Mouse (Mus musculus): ENCODE results near the gene Eif2ak3. TPM values are rescaled to one million over a fixed set of nuclear protein-coding genes. Genes with fewer than 3 reads are reported as not detected.

The Eif2ak3 gene
- polyA plus RNA-seq (2015; fragmentation: Nextera tagmentation; extraction: Ambion mirVana), result 8.0 and 9.9 TPM in 2 replicates

DNA sequence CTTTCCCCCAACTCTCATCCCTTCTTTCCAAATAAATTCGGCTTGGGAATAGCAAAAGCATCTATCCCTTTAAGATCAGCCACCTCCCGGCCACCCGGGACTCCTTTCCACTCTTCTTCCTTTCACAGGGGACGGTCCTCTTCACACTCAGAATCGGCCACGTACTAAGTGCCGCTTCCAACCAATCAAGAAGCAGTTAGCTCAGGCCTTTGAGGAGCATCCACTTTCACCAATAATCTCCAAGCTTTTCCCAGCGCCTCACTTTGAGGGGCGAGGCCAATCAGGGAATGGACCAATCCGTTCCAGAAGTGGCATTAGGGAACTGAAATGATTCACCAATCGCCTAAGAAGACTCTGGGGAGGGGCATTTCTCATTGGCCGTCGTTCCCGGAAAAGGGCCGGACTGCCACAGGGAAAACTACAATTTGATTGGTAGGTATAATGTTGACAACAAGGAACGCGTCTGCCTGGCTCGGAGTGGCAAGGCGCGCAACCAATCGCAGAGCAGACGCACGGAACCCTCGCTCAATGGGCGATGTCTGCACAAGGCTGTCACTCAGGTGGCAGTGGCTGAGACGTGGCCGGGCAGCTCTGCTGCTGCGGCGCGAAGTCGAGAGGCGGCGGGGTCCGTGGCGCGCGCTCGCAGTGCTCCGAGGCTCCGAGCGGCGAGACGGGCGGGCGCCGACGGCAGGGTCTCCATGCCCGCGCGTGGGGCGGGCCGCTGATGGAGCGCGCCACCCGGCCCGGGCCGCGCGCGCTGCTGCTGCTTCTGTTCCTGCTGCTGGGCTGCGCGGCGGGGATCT lies at the start of gene Eif2ak3:
Eif2ak3 (plus strand) TSS at position 514 of the 803 bp plus-strand sequence.

DNA sequence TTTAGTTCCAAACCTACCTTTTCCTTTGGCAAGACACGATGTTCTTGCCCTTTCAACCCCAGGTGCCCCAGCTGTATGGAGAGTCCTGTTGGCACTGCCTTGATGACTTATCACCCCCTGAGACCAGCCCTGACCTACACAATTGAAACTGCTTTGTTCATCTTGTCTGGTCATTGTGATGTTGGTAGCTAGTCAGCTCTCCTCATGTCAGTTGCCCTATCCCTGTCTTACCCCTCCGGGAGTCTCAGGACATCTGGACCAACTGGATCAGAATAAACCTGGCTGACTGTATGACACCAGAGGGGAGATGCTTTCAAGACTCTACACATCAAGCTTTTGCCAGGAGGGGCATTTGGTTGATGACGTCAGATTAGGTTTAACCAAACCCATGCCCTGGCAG lies 74.5 kb downstream of the Eif2ak3 start, which contains the start of gene Tex37:
Tex37 (minus strand) TSS at position 101 of the 400 bp plus-strand sequence.

Other genes starting within 250 kb of the Eif2ak3 start
- 2.2 TPM in 2 replicates for gene Rpia, start 52.3 kb upstream of the Eif2ak3 start, polyA plus RNA-seq (2015; fragmentation: Nextera tagmentation; extraction: Ambion mirVana)
- not detected in 2 replicates for gene Tex37, start 74.4 kb downstream of the Eif2ak3 start, polyA plus RNA-seq (2015; fragmentation: Nextera tagmentation; extraction: Ambion mirVana)
- gene Foxi3, start 112.0 kb downstream of the Eif2ak3 start, polyA plus RNA-seq (2015; fragmentation: Nextera tagmentation; extraction: Ambion mirVana), result not detected in 2 replicates

All from neural tube, postnatal 0 days (tissue).